ENCODE assay signal across 10 mouse cellular contexts in genomic region chr2:31118639-31119380, GRCm38 (mm10). TPM values are rescaled to one million over a fixed set of nuclear protein-coding genes. Genes with fewer than 3 reads are reported as not detected.
A peak's percentile ranks its signal among the peaks of the same experiment; 100 is the strongest.
DNase-seq lines count a peak whose midpoint lies in the region; ATAC-seq lines count a peak whose summit lies in the region.
"Had no signal": no experiment of that assay in that cellular context is flagged by ENCODE, and none has a peak within 500 bp of the region (broad histone marks: within the 10 kb centered on the region; RNA-seq: fewer than 3 reads in every experiment).

No protein-coding gene starts in this region.

- no peak overlapping the region for H3K4me3 ChIP-seq in hindbrain, embryonic 13.5 days
- H3K4me3 ChIP-seq in hindbrain, embryonic 11.5 days (ENCODE audit: low read depth, low read length), result no peak overlapping the region
- H3K4me3 ChIP-seq in macrophage (ENCODE audit: inconsistent target), result no peak overlapping the region
- H3K4me3 ChIP-seq: limb, embryonic 15.5 days had no signal

- H3K79me2 ChIP-seq in macrophage (ENCODE audit: inconsistent target), result peaks cover 100% of the 10 kb centered on the region

- no peaks in the 10 kb centered on the region for H3K36me3 ChIP-seq in hindbrain, embryonic 13.5 days
- no peaks in the 10 kb centered on the region for H3K36me3 ChIP-seq in hindbrain, embryonic 11.5 days (ENCODE audit: control insufficient read depth, insufficient read depth, low read length)
- H3K36me3 ChIP-seq in macrophage (ENCODE audit: inconsistent target), result no peaks in the 10 kb centered on the region
- H3K36me3 ChIP-seq: limb, embryonic 15.5 days had no signal

- H3K4me1 ChIP-seq in hindbrain, embryonic 13.5 days (replicated peaks), result peaks cover 13% of the 10 kb centered on the region
- H3K4me1 ChIP-seq in hindbrain, embryonic 11.5 days (replicated peaks; ENCODE audit: control insufficient read depth, insufficient read depth, low read length), result no peaks in the 10 kb centered on the region

- H3K27ac ChIP-seq in hindbrain, embryonic 13.5 days, result peak overlapping the region; percentile 68
- H3K27ac ChIP-seq in hindbrain, embryonic 11.5 days (ENCODE audit: low read depth, low read length), result no peak overlapping the region
- peak overlapping the region; percentile 36 for H3K27ac ChIP-seq in macrophage

- H3K4me2 ChIP-seq in hindbrain, embryonic 13.5 days, result no peak overlapping the region
- no peak overlapping the region for H3K4me2 ChIP-seq in hindbrain, embryonic 11.5 days (replicated peaks; ENCODE audit: low read depth, low read length)
- H3K4me2 ChIP-seq: limb, embryonic 15.5 days had no signal

- H3K27me3 ChIP-seq in hindbrain, embryonic 13.5 days, result no peaks in the 10 kb centered on the region
- no peaks in the 10 kb centered on the region for H3K27me3 ChIP-seq in hindbrain, embryonic 11.5 days (ENCODE audit: control insufficient read depth, insufficient read depth, low read length)
- H3K27me3 ChIP-seq: limb, embryonic 15.5 days had no signal

- no peaks in the 10 kb centered on the region for H3K9me3 ChIP-seq in hindbrain, embryonic 13.5 days
- H3K9me3 ChIP-seq in hindbrain, embryonic 11.5 days (ENCODE audit: control insufficient read depth, low read length), result no peaks in the 10 kb centered on the region
- H3K9me3 ChIP-seq: G1E; limb, embryonic 15.5 days had no signal

- 86% methylated on average over 10 of the region's 10 CpGs for WGBS in hindbrain, embryonic 13.5 days
- WGBS in hindbrain, embryonic 11.5 days, result 90% methylated on average over 10 of the region's 10 CpGs
- WGBS in macrophage (ENCODE audit: missing documents), result 51% methylated on average over 10 of the region's 10 CpGs

- H3K9ac ChIP-seq in hindbrain, embryonic 13.5 days, result no peak overlapping the region
- H3K9ac ChIP-seq in hindbrain, embryonic 11.5 days (ENCODE audit: low read depth, low read length), result no peak overlapping the region
- H3K9ac ChIP-seq: limb, embryonic 15.5 days had no signal

- no peak for DNase-seq in hindbrain, embryonic 11.5 days (ENCODE audit: low spot score)
- DNase-seq in CD4-positive, CD25-positive, alpha-beta regulatory T cell, adult 2 months (ENCODE audit: low read depth, low spot score), result peak; percentile 67
- peak; percentile 28 for DNase-seq in R1 (ENCODE audit: low read depth, low spot score)
- no peak for DNase-seq in frontal cortex, postnatal 25 days (ENCODE audit: low spot score in 2 of 2)
- DNase-seq in lung, postnatal 25 days (ENCODE audit: low spot score), result no peak
- DNase-seq: adrenal gland, postnatal 14 days had no signal

- ATAC-seq in hindbrain, embryonic 13.5 days (ENCODE audit: low FRiP score), result no peak
- ATAC-seq in hindbrain, embryonic 11.5 days (ENCODE audit: low FRiP score), result no peak

RNA-seq across cellular contexts. Expression of gene Fnbp1, which starts 23.0 kb away (rescaled TPM):
- 20.7 and 21.9 TPM in 2 replicates for polyA plus RNA-seq in hindbrain, embryonic 13.5 days (2015; fragmentation: Nextera tagmentation; extraction: Ambion mirVana)
- 13.7 and 14.4 TPM in 2 replicates for polyA plus RNA-seq in hindbrain, embryonic 11.5 days (2014; fragmentation: Nextera tagmentation; extraction: Ambion mirVana)
- 100 to 1,000 TPM; 230 to 652 (median 349) TPM for total RNA-seq in macrophage (2018; cell fraction: chromatin; rRNA removed)
- total RNA-seq in macrophage (2018; cell fraction: cytosol; rRNA removed), result 10 to 100 TPM; 45.7 to 98.1 (median 65.6) TPM
- 100 to 1,000 TPM; 117 to 400 (median 216) TPM for total RNA-seq in macrophage (2018; cell fraction: nucleus; rRNA removed)
- polyA plus RNA-seq in macrophage (2018), result 77.2 to 118 TPM (median 110 TPM) in 3 replicates

RNA-seq across cellular contexts. Expression of gene Gpr107, which starts 33.3 kb away (rescaled TPM):
- polyA plus RNA-seq in hindbrain, embryonic 13.5 days (2015; fragmentation: Nextera tagmentation; extraction: Ambion mirVana), result 38.1 and 38.2 TPM in 2 replicates
- 25.9 and 35.8 TPM in 2 replicates for polyA plus RNA-seq in hindbrain, embryonic 11.5 days (2014; fragmentation: Nextera tagmentation; extraction: Ambion mirVana)
- 100 to 1,000 TPM; 139 to 319 (median 251) TPM for total RNA-seq in macrophage (2018; cell fraction: chromatin; rRNA removed)
- total RNA-seq in macrophage (2018; cell fraction: cytosol; rRNA removed), result 10 to 100 TPM; 30.7 to 54.7 (median 44.4) TPM
- total RNA-seq in macrophage (2018; cell fraction: nucleus; rRNA removed), result 100 to 1,000 TPM in 15 of 26 experiments, 10 to 100 TPM in 11; 80.4 to 185 (median 108) TPM
- polyA plus RNA-seq in macrophage (2018), result 44.0 to 60.9 TPM (median 45.0 TPM) in 3 replicates

Comparison
In these comparisons a context has a peak if more than half of its experiments do, and no peak if none do; other contexts are left out.
1. DNase-seq: peak in CD4-positive, CD25-positive, alpha-beta regulatory T cell, adult 2 months (single experiment) and R1 (single experiment); none in hindbrain, embryonic 11.5 days (single experiment), frontal cortex, postnatal 25 days (0 of 2) and lung, postnatal 25 days (single experiment).